In the genomic region with DNA sequence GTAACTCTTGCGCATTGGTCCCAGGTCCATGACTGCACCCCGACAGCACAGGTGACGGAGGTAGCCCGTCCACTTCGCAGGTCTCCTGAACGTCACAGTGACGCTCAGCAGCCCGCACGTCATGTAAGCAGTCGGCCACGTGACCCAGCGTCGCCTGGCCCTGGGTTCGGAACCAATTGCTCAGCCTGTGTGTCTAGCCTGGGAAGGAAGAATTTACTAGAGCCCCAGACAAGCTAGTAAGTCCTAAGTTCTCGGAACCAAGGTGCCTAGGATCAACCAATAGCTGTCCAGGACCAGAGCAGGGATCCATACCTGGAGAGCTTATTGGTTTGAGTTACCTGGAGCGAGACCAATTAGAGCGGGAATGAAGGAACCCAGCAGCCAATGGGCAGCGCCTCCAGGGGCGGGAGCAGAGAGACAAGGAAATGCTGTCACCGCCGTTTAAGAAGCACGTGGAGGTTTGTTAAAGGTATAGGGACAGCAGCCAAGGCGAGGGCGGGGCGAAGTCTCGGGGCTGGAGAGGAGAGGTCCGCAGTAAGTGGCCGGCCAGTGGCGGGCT, we compare ENCODE assay signal across 7 mouse cellular contexts. TPM values are rescaled to one million over a fixed set of nuclear protein-coding genes. Genes with fewer than 3 reads are reported as not detected.
DNase-seq lines count a peak whose midpoint lies in the region; ATAC-seq and TF ChIP-seq lines count a peak whose summit lies in the region.

A gene (minus strand): TSS at position 241 of the 559 bp plus-strand sequence.

- H3K4me1 ChIP-seq in embryonic facial prominence, embryonic 13.5 days: peaks cover 31% of the 10 kb centered on the region
- H3K4me1 ChIP-seq in kidney, adult 2 months (ENCODE audit: control insufficient read depth, insufficient read depth, low read length): peaks cover 7% of the 10 kb centered on the region
- peaks cover 22% of the 10 kb centered on the region for H3K4me1 ChIP-seq in limb, embryonic 12.5 days (replicated peaks)
- H3K4me1 ChIP-seq in midbrain, embryonic 15.5 days: peaks cover 18% of the 10 kb centered on the region
- H3K4me1 ChIP-seq in spleen, adult 2 months (ENCODE audit: control insufficient read depth, insufficient read depth, insufficient read length): peaks cover 7% of the 10 kb centered on the region; the same call in 1 of the 2 replicates

- no peak for TF ChIP-seq CTCF in kidney, adult 2 months (conservative IDR thresholded peaks at IDR 0.05; ENCODE audit: insufficient read depth, insufficient read length, low read depth, low read length)
- no peak for TF ChIP-seq CTCF in spleen, adult 2 months (IDR thresholded peaks at IDR 0.05; ENCODE audit: extremely low read depth, insufficient read depth, insufficient read length, insufficient replicate concordance)

- peak within 1 kb of the TSS; percentile 60 for H3K4me3 ChIP-seq in embryonic facial prominence, embryonic 13.5 days
- H3K4me3 ChIP-seq in kidney, adult 2 months (ENCODE audit: insufficient read depth, low read depth, low read length): peak within 1 kb of the TSS; percentile 75
- peak within 1 kb of the TSS; percentile 53 for H3K4me3 ChIP-seq in limb, embryonic 12.5 days (replicated peaks)
- H3K4me3 ChIP-seq in midbrain, embryonic 15.5 days: peak within 1 kb of the TSS; percentile 64
- H3K4me3 ChIP-seq in spleen, adult 2 months (ENCODE audit: extremely low read depth, insufficient read depth, insufficient read length): peak within 1 kb of the TSS; percentile 62

- no peaks in the 10 kb centered on the region for H3K9me3 ChIP-seq in embryonic facial prominence, embryonic 13.5 days
- no peaks in the 10 kb centered on the region for H3K9me3 ChIP-seq in limb, embryonic 12.5 days
- H3K9me3 ChIP-seq in midbrain, embryonic 15.5 days: no peaks in the 10 kb centered on the region

- under 1% methylated on average over 29 of the region's 29 CpGs for WGBS in embryonic facial prominence, embryonic 13.5 days
- 2% methylated on average over 29 of the region's 29 CpGs for WGBS in kidney, adult 2 months
- WGBS in limb, embryonic 12.5 days: under 1% methylated on average over 29 of the region's 29 CpGs
- under 1% methylated on average over 29 of the region's 29 CpGs for WGBS in midbrain, embryonic 15.5 days
- under 1% methylated on average over 29 of the region's 29 CpGs for WGBS in spleen, adult 2 months

- no peaks in the 10 kb centered on the region for H3K27me3 ChIP-seq in embryonic facial prominence, embryonic 13.5 days
- no peaks in the 10 kb centered on the region for H3K27me3 ChIP-seq in kidney, adult 2 months (replicated peaks; ENCODE audit: control insufficient read depth, insufficient read depth, low read length)
- H3K27me3 ChIP-seq in limb, embryonic 12.5 days: peaks cover 4% of the 10 kb centered on the region; the same call in 1 of the 2 replicates
- H3K27me3 ChIP-seq in midbrain, embryonic 15.5 days (replicated peaks): no peaks in the 10 kb centered on the region; the same call in 1 of the 2 replicates
- H3K27me3 ChIP-seq in spleen, adult 2 months (ENCODE audit: control insufficient read depth, insufficient read depth, low read length): no peaks in the 10 kb centered on the region

- H3K9ac ChIP-seq in embryonic facial prominence, embryonic 13.5 days: peak within 1 kb of the TSS; percentile 73
- H3K9ac ChIP-seq in limb, embryonic 12.5 days (replicated peaks): peak within 1 kb of the TSS; percentile 56
- peak within 1 kb of the TSS; percentile 51 for H3K9ac ChIP-seq in midbrain, embryonic 15.5 days

- DNase-seq in adrenal gland, postnatal 36 days: peak; percentile 94
- peak; percentile 95 to 97 for DNase-seq in heart, adult 18-20 months
- peak; percentile 99 for DNase-seq in kidney, adult 2 months
- peak; percentile 91 for DNase-seq in spleen, adult 2 months (ENCODE audit: low read depth in 1 of 2, low spot score in 2 of 2)

- H3K4me2 ChIP-seq in embryonic facial prominence, embryonic 13.5 days: peak within 1 kb of the TSS; percentile 95
- H3K4me2 ChIP-seq in limb, embryonic 12.5 days: peak within 1 kb of the TSS; percentile 86
- H3K4me2 ChIP-seq in midbrain, embryonic 15.5 days: peak within 1 kb of the TSS; percentile 93

- no peak for TF ChIP-seq POLR2A in kidney, adult 2 months (IDR thresholded peaks at IDR 0.05; ENCODE audit: low read depth, low read length)
- peak; percentile 4 for TF ChIP-seq POLR2A in spleen, adult 2 months (IDR thresholded peaks at IDR 0.05; ENCODE audit: low read depth, low read length)

- H3K27ac ChIP-seq in embryonic facial prominence, embryonic 13.5 days: no peak within 1 kb of the TSS
- H3K27ac ChIP-seq in kidney, adult 2 months (ENCODE audit: insufficient read depth, low read depth, low read length): peak within 1 kb of the TSS; percentile 46
- H3K27ac ChIP-seq in limb, embryonic 12.5 days: no peak within 1 kb of the TSS
- H3K27ac ChIP-seq in midbrain, embryonic 15.5 days: peak within 1 kb of the TSS; percentile 72
- peak within 1 kb of the TSS; percentile 45 for H3K27ac ChIP-seq in spleen, adult 2 months (ENCODE audit: insufficient read depth, low read length)

- peak; percentile 95 for ATAC-seq in embryonic facial prominence, embryonic 13.5 days (ENCODE audit: insufficient number of reproducible peaks, insufficient read depth, low FRiP score, low TSS enrichment, low read depth)
- peak; percentile 97 for ATAC-seq in limb, embryonic 12.5 days (ENCODE audit: insufficient number of reproducible peaks, insufficient read depth, low FRiP score, low TSS enrichment, low read depth)
- ATAC-seq in midbrain, embryonic 15.5 days (replicated peaks): peak; percentile 98

- H3K36me3 ChIP-seq in embryonic facial prominence, embryonic 13.5 days: no peaks in the 10 kb centered on the region
- no peaks in the 10 kb centered on the region for H3K36me3 ChIP-seq in kidney, adult 2 months (ENCODE audit: control insufficient read depth, insufficient read depth, low read length)
- H3K36me3 ChIP-seq in limb, embryonic 12.5 days: no peaks in the 10 kb centered on the region
- no peaks in the 10 kb centered on the region for H3K36me3 ChIP-seq in midbrain, embryonic 15.5 days (replicated peaks)
- peaks cover 2% of the 10 kb centered on the region; the same call in 1 of the 2 replicates for H3K36me3 ChIP-seq in spleen, adult 2 months (ENCODE audit: control insufficient read depth, insufficient read depth, low read length)

RNA-seq across cellular contexts. Expression of the gene that starts here (rescaled TPM):
- total RNA-seq in adrenal gland, postnatal 36 days (2021): 10 to 100 TPM; 29.6 to 34.2 TPM
- polyA plus RNA-seq in embryonic facial prominence, embryonic 13.5 days (2015; fragmentation: Nextera tagmentation; extraction: Ambion mirVana): 19.9 and 27.9 TPM in 2 replicates
- total RNA-seq in heart, adult 18-20 months (2021): 10 to 100 TPM; 16.7 to 17.4 TPM
- 73.0 and 77.1 TPM in 2 replicates for polyA plus RNA-seq in kidney, adult 2 months (2012; rRNA removed)
- 18.4 and 19.7 TPM in 2 replicates for polyA plus RNA-seq in limb, embryonic 12.5 days (2016; fragmentation: Nextera tagmentation; extraction: Ambion mirVana)
- 28.7 and 29.7 TPM in 2 replicates for polyA plus RNA-seq in midbrain, embryonic 15.5 days (2015; fragmentation: Nextera tagmentation; extraction: Ambion mirVana)
- 33.2 and 57.0 TPM in 2 replicates for polyA plus RNA-seq in spleen, adult 2 months (2012; rRNA removed)

Comparison
In these comparisons a context has a peak if more than half of its experiments do, and no peak if none do; other contexts are left out.
1. H3K27ac ChIP-seq: peak in kidney, adult 2 months (single experiment), midbrain, embryonic 15.5 days (single experiment) and spleen, adult 2 months (single experiment); none in embryonic facial prominence, embryonic 13.5 days (single experiment) and limb, embryonic 12.5 days (single experiment).
2. Peak in every context shown above with its lines, with median percentiles within 50 percentile points of each other: DNase-seq, ATAC-seq, H3K4me2 ChIP-seq, H3K4me3 ChIP-seq and H3K9ac ChIP-seq.